Mouse (Mus musculus): ENCODE data around the gene Camkmt.

Camkmt gene

DNA sequence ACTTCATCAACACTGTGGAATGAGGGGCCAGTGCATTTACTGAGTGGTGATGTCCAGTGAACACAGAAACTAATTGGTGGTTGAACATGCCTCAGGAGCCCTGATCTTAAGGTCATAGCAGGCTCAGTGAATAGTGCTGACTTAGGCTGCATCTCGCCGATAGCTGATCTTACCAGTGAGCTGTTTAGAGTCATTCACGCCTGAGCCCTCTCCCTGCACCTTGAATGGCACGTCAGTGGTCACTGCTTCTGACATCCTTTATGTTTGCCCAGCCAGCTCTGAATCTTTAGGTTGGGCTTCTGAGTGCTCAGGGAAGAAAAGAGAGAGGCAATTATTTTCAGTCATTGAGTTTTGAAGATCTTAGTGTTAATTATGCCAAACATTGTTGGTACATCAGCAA lies 81.6 kb downstream of the Camkmt start:
- no peak for DNase-seq

DNA sequence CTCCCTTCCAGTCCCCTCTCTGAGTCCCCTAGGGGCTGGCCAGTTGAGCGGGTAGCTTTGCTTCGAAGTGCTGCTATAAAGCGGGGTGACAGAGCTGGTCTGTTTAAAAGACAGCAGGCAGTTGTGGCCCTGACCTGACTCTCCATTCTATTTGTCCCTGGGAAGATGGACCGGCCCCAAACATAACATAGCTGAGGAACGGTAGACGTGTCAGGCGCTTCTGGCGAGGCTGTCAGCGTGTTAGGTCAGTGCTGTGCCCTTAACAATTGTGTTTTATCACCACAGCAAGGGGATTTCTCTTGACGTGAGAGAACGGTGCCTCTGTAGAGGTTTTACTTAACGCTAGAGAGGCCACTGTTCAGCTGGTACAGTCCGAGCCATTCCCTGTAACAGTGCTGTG lies 86.9 kb downstream of the Camkmt start:
- no peak for DNase-seq

DNA sequence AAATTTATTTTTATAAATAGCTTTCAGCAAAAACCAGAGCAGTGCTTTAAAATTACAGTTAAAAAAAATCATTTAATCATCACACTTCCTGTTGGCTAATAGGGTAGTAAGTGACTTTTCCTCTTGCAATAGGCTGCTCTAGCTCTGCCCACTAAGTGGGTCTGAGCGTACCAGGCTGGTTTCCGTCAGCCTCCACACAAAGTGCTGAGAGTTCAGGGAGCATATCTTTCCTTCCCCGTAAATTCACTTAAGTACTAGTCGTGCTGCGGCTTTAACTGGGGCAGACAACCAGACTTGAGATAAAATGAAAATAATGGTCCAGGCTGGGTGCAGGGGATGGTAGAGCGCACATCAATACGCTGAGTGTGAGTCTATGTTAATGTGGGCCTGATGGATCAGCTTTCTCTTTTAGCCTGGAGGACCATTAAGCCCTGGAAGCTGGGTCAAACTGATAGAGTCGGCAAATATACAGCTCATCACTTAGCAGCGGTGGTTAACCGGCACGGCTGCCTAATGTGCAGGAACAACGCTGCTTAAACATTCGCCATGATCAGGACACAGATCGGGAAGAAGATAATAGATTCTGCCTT lies 90.2 kb downstream of the Camkmt start:
- DNase-seq = no peak

DNA sequence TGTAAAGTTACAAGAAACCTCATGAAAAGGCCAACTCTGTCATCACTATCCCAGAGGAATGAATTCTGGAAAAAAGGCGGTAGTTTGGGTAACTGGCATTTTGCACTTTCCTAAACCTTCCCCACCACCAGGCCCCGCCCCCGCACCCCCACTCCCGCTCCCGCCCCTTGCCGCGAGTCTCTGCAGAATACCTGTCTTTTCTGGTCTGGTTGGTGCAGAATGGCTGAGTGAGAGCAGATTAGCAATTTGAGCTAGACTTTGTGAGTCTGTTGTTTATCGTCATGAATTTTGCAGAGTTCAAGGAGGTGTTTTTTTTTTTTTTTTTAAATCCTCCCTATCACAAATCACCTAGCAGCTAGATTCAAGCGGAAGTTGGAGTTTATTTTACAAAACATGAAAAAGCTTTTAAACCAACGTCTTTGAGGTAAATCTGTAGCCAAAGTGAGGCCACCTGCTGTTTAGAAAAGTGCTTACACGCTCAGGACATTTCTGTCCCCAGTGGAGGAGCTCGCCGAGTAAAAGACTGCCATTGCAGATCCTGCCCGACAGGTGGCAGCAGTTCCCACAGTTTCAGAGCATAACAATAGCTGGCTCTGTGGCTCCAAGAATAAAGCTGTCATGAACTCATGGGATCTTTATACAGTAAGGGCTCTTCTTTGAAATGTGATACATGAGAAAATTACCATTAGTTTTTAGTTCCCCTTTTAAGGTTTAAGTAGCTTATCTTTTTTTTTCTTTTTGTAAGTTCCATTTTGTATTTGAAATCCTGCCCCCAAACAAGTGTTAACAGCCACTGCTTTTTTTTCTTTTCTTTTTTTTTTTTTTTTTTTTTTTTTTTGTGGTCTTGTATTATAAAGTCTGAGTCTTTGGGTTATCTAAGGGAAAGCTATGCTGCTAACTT lies 99.1 kb downstream of the Camkmt start:
- peak; percentile 76 for DNase-seq

DNA sequence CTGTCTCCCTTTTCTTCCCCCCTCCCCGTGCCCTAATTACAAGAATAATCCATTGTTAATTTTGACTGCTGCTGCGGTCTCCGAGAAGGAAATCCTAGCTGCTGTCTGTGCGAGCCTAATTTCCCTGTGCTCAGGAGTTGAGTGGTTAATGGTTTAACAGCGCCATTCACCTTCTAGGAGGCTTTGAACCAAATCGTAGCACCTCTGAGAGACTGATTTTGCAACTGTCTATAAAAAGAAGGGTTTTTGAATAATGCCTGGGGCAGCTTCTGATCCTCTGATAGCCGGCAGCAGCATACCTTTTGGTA lies 99.7 kb downstream of the Camkmt start:
- DNase-seq = no peak

DNA sequence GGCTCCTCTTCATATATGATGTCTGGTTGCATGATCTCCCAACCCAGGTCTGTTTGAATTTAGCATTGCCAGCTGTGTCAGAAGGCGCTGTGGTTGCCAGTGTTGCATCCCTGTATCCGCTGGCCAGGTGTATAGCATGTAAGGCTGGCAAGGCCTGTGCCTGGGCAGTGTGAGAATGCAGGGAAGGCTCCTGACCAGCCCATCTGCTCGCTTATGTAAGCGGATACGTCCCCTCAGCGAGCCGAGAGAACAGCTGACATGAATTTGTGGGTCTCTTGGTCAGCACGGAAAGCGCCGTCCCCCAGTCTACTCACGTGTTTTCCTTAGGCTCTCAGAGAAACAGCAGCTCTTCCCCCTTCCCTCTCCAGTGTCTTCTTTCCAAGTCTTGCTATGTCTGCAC lies 102.9 kb downstream of the Camkmt start:
- DNase-seq = no peak

DNA sequence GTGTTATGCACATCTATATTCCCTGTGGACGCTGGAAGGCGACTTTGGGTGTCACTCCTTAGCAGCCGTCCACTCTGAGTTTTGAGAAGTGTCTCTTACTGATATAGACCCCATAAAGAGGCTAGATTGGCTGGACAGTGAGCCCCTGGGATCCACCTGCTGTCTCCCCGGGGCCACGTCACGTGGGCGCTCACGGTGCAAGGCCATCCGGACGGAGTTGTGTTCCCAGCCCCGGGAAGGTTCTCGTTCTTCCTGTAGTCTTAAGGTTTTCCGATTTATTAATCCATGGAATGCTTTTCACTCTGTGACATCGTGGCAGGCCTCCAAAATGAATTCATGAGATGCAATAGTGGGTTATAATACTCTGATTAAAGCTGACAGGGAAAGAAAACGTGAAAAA lies 108.4 kb downstream of the Camkmt start:
- DNase-seq = no peak

DNA sequence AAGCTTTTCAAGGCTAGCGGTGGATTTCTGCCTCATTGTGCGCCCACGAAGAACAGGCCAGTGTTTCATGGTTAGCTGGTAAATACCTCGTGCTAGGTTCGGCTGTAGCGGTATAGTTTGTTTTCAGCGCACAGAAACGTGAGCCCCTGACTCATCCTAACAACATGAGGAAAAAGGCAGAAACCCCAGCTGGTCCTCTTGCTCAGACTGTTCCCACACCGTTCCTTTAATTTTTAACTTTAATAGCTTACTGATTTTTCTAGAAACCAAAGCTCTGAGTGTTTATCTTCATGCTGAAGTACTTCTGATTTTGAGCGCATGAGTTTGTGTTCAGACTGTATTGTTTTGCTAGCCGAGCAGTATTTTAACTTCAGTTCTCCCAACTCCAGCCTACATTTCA lies 109.0 kb downstream of the Camkmt start:
- DNase-seq = no peak

DNA sequence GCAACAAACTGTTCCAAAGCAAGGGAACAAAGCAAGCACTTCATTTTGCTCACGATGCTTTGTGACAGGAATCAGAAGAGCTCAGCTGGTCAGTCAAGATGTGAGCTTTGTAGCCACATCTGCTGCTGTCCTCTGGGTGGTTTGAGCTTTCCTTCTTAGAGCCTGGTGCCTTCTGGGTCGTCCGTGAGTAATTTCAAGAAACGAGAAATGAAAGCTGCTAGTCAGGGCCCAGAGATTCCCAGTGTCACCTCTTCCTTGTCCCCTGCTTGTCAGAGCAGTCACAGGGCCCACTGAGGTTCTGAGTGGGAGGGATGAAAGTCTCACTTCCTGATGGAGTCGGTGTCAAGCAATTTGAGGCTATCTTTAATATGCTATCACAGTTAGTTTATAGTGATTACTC lies 127.7 kb downstream of the Camkmt start:
- no peak for DNase-seq

DNA sequence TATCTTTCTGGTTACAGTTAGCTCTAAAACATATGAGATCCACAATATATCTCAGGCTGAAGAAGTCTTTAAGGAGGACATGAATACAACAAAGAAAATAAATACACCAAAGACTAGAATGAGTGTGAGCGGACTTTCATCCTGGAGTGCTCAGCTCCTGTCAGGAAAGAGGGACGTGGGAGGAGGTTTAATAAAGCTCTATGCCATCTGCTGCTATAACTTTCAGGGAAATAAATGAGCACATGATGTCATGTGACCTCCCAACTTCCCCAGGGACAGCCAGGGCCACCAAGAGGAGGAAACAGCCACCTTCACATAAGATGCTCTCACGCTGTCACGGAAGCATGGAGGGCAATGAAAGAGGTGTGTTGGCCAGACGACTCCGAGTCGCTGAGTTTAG lies 151.8 kb downstream of the Camkmt start:
- no peak for DNase-seq

DNA sequence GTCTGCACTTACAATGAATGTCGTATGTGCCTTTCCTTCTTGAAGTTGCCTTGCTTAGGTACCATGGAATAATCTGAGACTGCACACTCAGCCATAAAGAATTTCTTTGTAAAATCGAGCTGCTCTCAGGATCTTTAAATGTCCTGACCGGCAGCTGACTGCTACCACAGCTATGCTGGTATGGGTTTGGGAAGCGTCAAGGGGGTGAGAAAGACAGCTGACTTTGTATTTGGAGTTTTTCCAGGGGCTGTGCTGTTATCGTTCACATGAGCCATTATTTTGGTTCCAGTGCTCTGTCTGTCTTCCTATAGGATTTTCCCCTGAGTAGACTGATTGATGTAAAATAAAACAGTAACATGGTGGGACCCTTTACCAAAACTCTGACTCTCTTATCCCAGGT lies 158.6 kb downstream of the Camkmt start:
- no peak for DNase-seq

DNA sequence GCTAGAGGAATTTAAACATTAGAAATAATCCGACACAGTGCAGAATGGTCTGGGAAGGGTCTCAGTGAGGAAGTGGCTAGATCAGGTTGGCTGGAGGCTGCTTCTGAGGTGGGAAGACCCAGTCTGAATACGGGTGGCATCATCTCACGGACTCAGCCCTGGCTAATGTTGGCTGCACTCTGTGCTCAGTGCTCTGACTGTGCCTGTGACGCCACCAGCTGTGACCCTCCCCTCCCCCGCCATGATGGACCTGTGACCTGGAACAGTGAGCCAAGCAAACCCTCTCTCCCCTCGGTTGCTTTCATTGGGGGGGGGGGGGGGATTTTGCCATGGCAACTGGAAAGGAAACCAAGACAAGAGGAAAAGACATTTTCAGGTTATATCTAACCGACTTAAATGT lies 159.4 kb downstream of the Camkmt start:
- DNase-seq = no peak

DNA sequence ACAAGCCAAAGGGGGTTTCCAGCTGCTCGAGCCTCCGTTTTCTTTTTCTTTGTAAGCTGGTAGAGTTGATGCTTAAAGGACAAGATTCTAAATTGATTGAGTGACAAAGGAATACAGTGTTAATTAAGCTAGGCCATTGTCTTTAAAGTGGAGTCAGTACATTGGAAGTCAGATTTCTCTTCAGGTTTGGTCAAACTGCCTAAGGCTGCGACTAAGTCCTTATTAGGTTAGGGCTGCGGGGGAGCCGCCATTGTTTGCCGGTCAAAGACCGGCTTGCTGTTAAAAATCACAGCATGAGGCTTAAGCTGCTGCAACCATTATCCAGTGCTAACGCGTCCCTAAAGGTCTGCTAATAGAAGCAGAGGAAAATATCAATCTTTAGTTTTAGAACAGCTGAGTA lies 166.6 kb downstream of the Camkmt start:
- DNase-seq = no peak

DNA sequence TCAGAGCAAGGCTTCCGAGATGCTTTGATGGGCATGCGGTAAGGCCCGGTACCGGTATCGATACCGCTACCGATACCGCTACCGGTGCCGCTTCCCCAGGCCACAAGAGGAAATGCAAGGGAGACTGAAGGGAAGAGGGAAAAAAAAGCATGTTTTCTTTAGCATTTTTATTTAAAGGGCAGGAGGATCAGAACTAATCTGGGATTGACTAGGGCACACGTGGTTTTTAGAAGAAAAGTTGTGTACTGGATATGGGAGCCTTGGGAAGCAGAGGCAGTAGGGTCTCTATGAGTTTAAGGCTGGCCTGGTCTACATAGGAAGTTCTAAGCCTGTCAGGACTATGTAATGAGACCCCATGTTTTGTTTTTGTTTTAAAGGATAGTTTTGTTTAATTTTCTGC lies 167.0 kb downstream of the Camkmt start:
- no peak for DNase-seq

DNA sequence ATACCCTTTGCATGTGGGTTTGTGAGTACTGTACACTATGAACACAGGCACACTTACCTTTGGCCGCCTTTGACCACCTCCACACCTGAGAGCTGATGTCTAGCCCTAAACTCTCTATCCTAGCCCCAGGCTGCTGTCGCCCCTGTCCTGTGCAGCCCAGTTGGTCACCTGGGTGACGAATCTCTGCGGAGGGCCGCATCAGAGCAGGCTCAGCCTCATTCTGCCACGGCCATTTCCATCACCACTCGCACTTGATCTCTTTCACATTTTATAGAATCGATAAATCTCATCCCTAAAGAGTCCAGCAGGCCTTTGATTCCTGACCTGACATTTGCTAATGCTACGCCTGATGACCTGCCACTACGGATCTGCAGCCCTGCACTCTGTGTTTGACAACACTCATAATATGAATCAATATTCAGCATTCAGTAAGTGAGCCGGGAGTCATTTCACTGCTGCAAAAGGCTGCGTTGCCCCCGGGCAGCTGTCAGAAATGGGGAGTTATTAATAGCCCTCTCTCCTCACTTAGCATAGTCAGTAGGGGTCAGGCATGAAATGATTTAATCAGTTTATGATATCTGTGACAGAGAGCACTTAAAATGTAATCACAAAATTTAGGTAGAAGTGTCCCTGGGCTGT lies 168.5 kb downstream of the Camkmt start:
- DNase-seq = no peak

DNA sequence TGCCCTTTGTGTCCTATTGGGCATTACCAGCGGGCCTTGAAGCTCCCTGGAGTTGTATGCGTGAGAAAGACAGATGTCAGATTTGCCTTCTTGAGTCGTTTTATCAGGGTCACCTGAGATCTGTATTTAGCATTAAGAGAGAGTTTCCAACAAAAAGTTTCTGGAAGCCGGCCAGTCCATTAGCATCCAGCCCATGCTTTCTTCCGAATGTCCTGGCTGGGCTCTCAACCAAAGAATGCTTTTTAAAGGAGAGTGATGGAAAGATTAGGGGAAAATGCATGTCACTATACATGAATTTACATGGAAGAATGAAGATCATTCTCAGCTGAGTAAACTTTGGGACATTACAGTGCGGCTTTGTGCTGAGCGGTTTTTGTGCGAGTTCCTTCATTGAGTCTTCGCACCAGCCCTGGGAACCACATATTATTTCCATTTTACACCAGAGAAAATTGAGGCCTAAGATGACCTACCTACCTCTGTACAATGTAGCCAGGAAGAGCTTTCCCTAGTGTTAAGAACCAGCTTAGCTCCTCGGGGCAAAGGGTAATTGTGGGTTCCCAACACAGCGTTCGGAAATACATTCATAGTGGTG lies 176.6 kb downstream of the Camkmt start:
- DNase-seq = no peak

DNA sequence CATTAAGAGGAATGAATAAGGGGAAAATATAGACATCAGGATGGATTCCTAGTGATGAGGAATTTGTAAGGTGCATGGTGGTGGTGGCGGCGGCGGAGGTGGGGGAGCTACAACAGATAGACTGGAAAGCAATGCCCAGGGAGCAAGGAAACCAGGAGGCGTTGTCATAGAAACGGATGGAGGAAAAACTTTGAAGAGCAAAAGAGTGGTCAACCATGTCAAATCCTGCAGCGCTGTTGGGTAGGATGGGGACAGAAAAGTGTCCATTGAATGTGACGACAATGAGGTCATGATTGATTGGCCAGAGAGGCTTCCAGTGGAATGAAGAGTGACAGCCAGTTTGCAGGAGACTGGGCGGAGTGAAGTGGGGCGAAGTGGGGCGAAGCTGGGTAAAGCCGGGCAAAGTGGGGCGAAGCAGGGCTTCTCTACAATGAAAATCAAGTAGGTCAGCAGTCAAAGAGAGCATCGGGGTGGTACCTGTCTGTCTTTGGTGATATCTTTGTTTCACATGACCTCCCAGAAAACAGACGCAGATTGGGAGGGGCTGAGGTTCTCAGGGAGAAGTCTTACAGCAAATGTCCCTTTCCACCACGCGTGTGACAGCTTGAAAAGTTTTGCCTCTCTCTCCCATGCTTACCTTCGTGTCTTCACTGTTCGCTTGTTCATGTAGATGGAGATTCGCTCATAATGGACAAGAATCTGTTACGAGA lies 181.3 kb downstream of the Camkmt start:
- DNase-seq = no peak

DNA sequence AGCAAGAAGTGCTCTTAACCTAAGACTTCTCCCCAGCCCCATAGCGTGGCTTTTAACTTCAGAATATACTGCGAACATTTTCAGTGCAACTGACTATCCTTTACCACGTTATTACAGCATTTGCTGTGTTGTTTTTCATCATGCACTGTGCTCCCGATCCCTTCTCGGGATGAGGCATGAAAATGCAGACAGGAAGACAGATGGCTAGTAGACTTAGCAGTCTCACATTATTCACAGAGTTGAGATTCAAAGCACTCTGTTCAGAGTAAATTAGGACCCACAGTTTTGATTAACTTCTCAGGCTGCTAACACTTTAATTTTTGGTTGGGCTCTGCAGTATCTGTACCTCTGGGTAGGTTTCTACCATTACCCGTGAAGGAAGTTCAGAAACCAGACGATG lies 189.4 kb downstream of the Camkmt start:
- no peak for DNase-seq

DNA sequence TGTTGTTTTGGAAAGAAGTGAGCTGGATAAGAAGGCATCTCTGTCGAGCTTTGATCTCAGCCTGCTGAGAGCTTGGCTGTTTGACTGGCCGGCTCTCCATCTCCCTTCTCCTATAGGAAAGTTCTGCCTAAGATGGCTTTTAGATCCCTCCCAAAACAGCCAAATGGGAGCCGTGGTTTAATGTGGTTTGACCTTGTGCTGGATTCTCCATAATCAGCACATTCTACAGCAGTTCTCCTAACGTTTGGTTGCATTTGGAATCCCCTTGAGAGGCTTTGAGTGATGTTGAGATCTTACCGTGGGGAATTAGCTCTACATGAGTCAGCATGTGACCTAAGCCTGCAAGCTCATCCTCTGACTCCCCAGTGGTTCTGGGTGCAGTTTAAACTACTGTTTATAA lies 192.1 kb downstream of the Camkmt start:
- DNase-seq = no peak

DNA sequence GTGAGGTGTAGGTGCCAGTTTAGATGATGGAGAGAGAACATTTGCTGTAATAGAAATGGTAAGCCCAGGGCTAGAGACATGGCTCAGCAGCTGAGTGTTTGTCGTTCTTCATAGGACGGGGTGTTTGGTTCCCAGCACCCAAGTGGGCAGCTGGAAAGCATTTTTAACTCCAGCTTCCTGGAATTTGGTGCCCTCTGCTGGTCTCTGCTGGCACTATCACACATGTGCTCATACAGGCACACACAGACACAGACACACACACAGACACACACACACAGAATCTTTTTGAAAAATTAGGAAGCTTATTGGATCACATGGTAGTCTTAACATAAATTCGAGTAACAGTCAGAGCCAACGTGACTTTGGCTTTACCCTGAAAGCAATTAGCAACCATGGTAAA lies 200.8 kb downstream of the Camkmt start:
- no peak for DNase-seq

DNA sequence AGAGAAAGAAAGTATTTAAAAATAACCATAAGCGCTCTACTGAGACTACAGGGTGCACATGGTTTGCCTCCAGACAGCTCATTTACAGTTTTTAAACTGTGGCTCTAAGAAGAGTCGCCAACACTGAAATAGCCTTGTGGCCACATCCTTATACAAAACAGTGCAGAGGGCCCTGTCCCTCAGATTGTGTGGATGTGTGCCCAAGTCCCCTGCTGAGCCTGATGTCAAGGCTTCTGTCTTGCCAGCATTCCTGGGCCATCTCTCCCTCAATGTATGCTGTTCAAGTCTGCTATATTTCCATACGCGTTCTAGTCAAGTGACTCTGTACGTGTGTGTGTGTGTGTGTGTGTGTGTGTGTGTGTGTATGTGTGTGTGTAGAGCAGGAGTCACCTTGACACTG lies 201.2 kb downstream of the Camkmt start:
- DNase-seq = peak; percentile 73

DNA sequence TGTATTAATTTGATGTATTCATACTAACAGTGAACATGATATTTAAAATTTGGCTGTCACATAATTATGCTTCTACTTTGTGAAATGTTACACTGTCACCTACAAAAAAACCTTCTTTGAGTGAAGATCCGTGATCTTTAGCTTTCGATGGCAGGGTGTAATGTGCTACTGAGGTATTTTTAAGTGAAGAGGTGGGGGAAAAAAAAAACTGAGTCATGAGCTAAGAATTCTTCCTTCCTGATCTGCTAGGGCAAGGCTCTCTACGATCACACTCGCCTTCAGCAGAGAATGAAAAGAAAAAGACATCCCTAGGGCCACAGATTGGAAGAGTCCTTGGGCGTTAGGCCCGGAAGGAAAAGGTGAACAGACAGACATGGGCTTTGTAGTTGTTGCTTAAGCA lies 201.9 kb downstream of the Camkmt start:
- DNase-seq = no peak

DNA sequence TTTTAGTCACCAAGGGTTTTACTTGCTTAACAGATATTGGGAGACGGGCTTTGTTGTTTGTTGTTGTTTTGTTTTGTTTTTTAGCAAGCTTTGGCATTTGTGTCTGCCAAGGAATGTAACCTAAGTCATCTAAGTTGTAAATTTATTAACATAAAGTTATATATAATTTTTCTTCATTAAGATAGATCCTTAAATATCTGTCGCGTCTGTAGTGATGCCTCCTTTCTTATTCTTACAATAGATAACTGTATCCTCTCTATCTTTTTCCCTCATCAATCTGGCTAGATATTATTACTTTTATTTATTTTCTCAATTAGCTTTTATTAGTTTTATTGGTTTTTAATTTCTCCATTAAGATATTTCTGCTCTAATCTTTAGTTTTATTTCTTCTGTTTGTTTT lies 213.3 kb downstream of the Camkmt start:
- DNase-seq = no peak

All from cerebellum, adult 9-11 months (tissue).